Mouse (Mus musculus) bone marrow macrophage, adult 2 months (primary cell): ENCODE measurements around the gene Susd1.

ENCODE experiments used
- CTCF ChIP-seq: IDR thresholded peaks from 2 replicates; pipeline ENCODE4 v1.5.1; 2012; ENCODE audit warnings: low read depth, mild to moderate bottlenecking, low read length, moderate library complexity
- POLR2A ChIP-seq: IDR thresholded peaks from 2 replicates; pipeline ENCODE4 v1.6.1; 2012; ENCODE audit warnings: mild to moderate bottlenecking, low read depth, low read length, borderline replicate concordance

DNA sequence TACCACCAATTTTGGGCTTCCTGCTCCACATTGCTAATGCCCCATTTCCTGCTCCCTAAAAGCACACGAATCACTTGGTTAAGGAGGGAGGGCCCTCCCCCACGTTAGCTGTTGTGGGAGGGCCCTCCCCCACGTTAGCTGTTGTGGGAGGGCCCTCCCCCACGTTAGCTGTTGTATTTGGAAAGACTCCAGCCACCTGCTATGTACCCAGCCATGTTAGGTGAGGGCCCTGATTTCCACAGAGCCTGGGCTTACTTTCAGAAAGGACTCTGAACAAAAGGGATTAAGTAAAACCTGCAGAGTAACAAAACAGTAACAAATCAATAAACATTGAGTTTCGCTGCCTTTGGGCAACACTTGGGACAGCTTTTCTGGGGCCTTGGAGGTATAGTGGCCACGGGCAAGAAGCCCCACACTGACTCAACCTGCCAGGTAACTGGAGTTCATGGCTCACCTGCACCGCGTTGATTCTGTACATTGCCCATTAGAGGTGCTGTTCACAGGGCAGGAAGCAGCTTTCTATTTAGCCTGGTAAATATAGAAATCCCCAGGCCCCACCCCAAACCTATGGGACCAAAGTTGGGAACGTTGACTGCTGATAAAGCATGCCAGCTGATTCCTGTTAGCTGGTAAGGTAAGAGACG lies 107.3 kb downstream of the Susd1 start:
- TF ChIP-seq CTCF (no peak), POLR2A (no peak)
